Mouse (Mus musculus) liver, adult 2 months (tissue): Measurements from ENCODE around the gene Os9. TPM values are rescaled to one million over a fixed set of nuclear protein-coding genes. Genes with fewer than 3 reads are reported as not detected.
"Not testable (repeated sequence)": the region's sequence is repeated elsewhere in the genome, so short reads cannot be mapped to it uniquely, and the experiment has no call there.

ENCODE experiments used
- DNase-seq: peaks from one replicate; pipeline ENCODE4 v3.0.0-alpha.2; 2011; ENCODE audit warnings: low read depth, low spot score; ENCODE audit errors: extremely low read depth
- H3K27ac ChIP-seq: fragments of 200-500 bp; replicated peaks from 2 replicates; pipeline ENCODE4 v1.5.1; 2012; ENCODE audit warnings: low read depth, mild to moderate bottlenecking, control low read depth, inconsistent platforms, low read length; ENCODE audit not compliant: insufficient read depth
- H3K27me3 ChIP-seq: fragments of 200-500 bp; 2 replicates; pipeline ENCODE4 v1.6.1; 2012; ENCODE audit warnings: mild to moderate bottlenecking, moderate library complexity, low read length, inconsistent platforms; ENCODE audit not compliant: control insufficient read depth, insufficient read depth
- H3K36me3 ChIP-seq: fragments of 200-500 bp; 2 replicates; pipeline ENCODE4 v1.6.1; 2012; ENCODE audit warnings: low read length, inconsistent platforms; ENCODE audit not compliant: control insufficient read depth, insufficient read depth
- H3K4me1 ChIP-seq: fragments of 200-500 bp; 2 replicates; pipeline ENCODE4 v1.6.1; 2011; ENCODE audit warnings: low read length; ENCODE audit not compliant: control insufficient read depth, insufficient read depth
- H3K4me3 ChIP-seq: fragments of 200-500 bp; 2 replicates; pipeline ENCODE4 v1.5.1; 2011; ENCODE audit warnings: low read depth, mild to moderate bottlenecking, control low read depth, low read length, moderate library complexity; ENCODE audit not compliant: insufficient read depth
- H3K79me2 ChIP-seq: fragments of 200-500 bp; 2 replicates; pipeline ENCODE4 v1.6.1; 2012; ENCODE audit warnings: inconsistent platforms, mild to moderate bottlenecking, low read length, moderate library complexity; ENCODE audit not compliant: control insufficient read depth, insufficient read depth
- H3K9ac ChIP-seq: fragments of 200-500 bp; 2 replicates; pipeline ENCODE4 v1.6.1; 2012; ENCODE audit warnings: low read depth, mild to moderate bottlenecking, control low read depth, inconsistent platforms, low read length
- CTCF ChIP-seq: fragments of 200-500 bp; IDR thresholded peaks from 2 replicates; pipeline ENCODE4 v1.5.1; 2011; ENCODE audit warnings: low read depth, low read length, control low read depth
- POLR2A ChIP-seq: fragments of 200-500 bp; IDR thresholded peaks from 2 replicates; pipeline ENCODE4 v1.6.1; 2011; ENCODE audit warnings: low read length, control low read depth; ENCODE audit not compliant: insufficient read depth; ENCODE audit errors: extremely low read depth
- WGBS: fragments of 180-500 bp; shearing (Covaris S2); methylation state at CpG from one replicate; pipeline ENCODE4 v1.1.7; 2018; 5-methylcytosine and 5-hydroxymethylcytosine counted together
- polyA plus RNA-seq: library from polyadenylated mRNA; depleted of rRNA; stranded (reverse); fragments of >200 nt; gene quantifications from 2 replicates; pipeline ENCODE4 v1.2.3, GENCODE M21; 2012
- total RNA-seq: library from RNA; depleted of rRNA; stranded (reverse); fragments of >200 nt; gene quantifications from 2 replicates; pipeline ENCODE4 v1.2.3, GENCODE M21; 2014

Gene Os9
- total and polyA plus RNA-seq, 2 experiments: 130 TPM

- no peak overlapping the region for H3K4me3 ChIP-seq
- H3K36me3 ChIP-seq: peaks cover 22% of the 10 kb centered on the region
- no peak overlapping the region for H3K9ac ChIP-seq
- 74% methylated on average over 9 of the region's 9 CpGs for WGBS
- H3K79me2 ChIP-seq: peaks cover 8% of the 10 kb centered on the region; the same call in 1 of the 2 replicates
- no peak overlapping the region for H3K27ac ChIP-seq
- H3K4me1 ChIP-seq: peaks cover 19% of the 10 kb centered on the region
- no peaks in the 10 kb centered on the region for H3K27me3 ChIP-seq
- no peak for TF ChIP-seq POLR2A
- no peak for TF ChIP-seq CTCF
- DNase-seq: no peak
Measured at GRCm38 (mm10) chr10:127065981-127066380, 55.0 kb downstream of the Os9 start.

GRCm38 (mm10) chr10:127063913-127064870 lies 56.7 kb downstream of the Os9 start:
- H3K79me2 ChIP-seq: peaks cover 8% of the 10 kb centered on the region; the same call in 1 of the 2 replicates
- peak overlapping the region; percentile 87 for H3K9ac ChIP-seq
- peak overlapping the region; percentile 74 for H3K27ac ChIP-seq
- peaks cover 15% of the 10 kb centered on the region for H3K4me1 ChIP-seq
- DNase-seq: no peak
- TF ChIP-seq CTCF (no peak), POLR2A (no peak)
- peak overlapping the region; percentile 87 for H3K4me3 ChIP-seq
- H3K36me3 ChIP-seq: peaks cover 22% of the 10 kb centered on the region
- no peaks in the 10 kb centered on the region for H3K27me3 ChIP-seq
- WGBS: 10% methylated on average over 37 of the region's 37 CpGs

- under 1% methylated on average over 46 of the region's 46 CpGs for WGBS
- TF ChIP-seq POLR2A (peak; percentile 67; the same call in 1 of the 2 replicates), CTCF (no peak)
Measured at GRCm38 (mm10) chr10:127063239-127063872, 57.6 kb downstream of the Os9 start, which contains the start of gene Cdk4. Gene Cdk4, plus strand, starts transcription at chr10:127063534.

GRCm38 (mm10) chr10:127062503-127062902 lies 58.4 kb downstream of the Os9 start:
- WGBS: 64% methylated on average over 5 of the region's 5 CpGs
- Histone ChIP-seq H3K4me3 (no peak overlapping the region), H3K36me3 (peaks cover 11% of the 10 kb centered on the region), H3K9ac (no peak overlapping the region), H3K27me3 (no peaks in the 10 kb centered on the region), H3K4me1 (peaks cover 10% of the 10 kb centered on the region; the same call in 1 of the 2 replicates), H3K27ac (no peak overlapping the region), H3K79me2 (peaks cover 5% of the 10 kb centered on the region; the same call in 1 of the 2 replicates)
- DNase-seq: no peak
- no peak for TF ChIP-seq CTCF
- TF ChIP-seq POLR2A: no peak

More at GRCm38 (mm10) chr10:127063239-127063872, 57.6 kb downstream of the Os9 start, which contains the start of gene Cdk4:
- DNase-seq: peak; percentile 92
- Histone ChIP-seq H3K79me2 (peaks cover 5% of the 10 kb centered on the region; the same call in 1 of the 2 replicates), H3K27me3 (no peaks in the 10 kb centered on the region), H3K9ac (peak within 1 kb of the TSS; percentile 87), H3K4me3 (peak within 1 kb of the TSS; percentile 87), H3K27ac (peak within 1 kb of the TSS; percentile 74), H3K36me3 (peaks cover 20% of the 10 kb centered on the region), H3K4me1 (peaks cover 11% of the 10 kb centered on the region)

GRCm38 (mm10) chr10:127062101-127062500 lies 58.8 kb downstream of the Os9 start:
- not testable (repeated sequence) for H3K4me1 ChIP-seq, H3K4me3 ChIP-seq, H3K27ac ChIP-seq, H3K9ac ChIP-seq, DNase-seq, H3K27me3 ChIP-seq, H3K36me3 ChIP-seq, H3K79me2 ChIP-seq
- WGBS: 83% methylated on average over 4 of the region's 4 CpGs
